Mouse (Mus musculus): Measurements from ENCODE around the gene Muc20.

Muc20 gene

GRCm38 (mm10) chr16:32797426-32797689, at the start of gene Muc20:
Gene Muc20 (minus strand): TSS chr16:32797435.
- no peak for DNase-seq (ENCODE audit: low spot score in 2 of 2)

- DNase-seq (ENCODE audit: low spot score in 2 of 2), result peak in 1 of 2 experiments; percentile 27
These were observed 34.3 kb upstream of the Muc20 start for GRCm38 (mm10) chr16:32831501-32831900.

GRCm38 (mm10) chr16:32829104-32829503, 31.9 kb upstream of the Muc20 start:
- DNase-seq (ENCODE audit: low spot score in 2 of 2), result no peak

- DNase-seq (ENCODE audit: low spot score in 2 of 2), result no peak
These were observed 29.3 kb upstream of the Muc20 start for GRCm38 (mm10) chr16:32826521-32826920.

GRCm38 (mm10) chr16:32825380-32825779, 28.1 kb upstream of the Muc20 start:
- no peak for DNase-seq (ENCODE audit: low spot score in 2 of 2)

GRCm38 (mm10) chr16:32824061-32824460, 26.8 kb upstream of the Muc20 start:
- no peak for DNase-seq (ENCODE audit: low spot score in 2 of 2)

- DNase-seq (ENCODE audit: low spot score in 2 of 2), result no peak
These were observed 26.3 kb upstream of the Muc20 start for GRCm38 (mm10) chr16:32823487-32823886.

- no peak for DNase-seq (ENCODE audit: low spot score in 2 of 2)
These were observed 25.6 kb upstream of the Muc20 start for GRCm38 (mm10) chr16:32822881-32823280.

GRCm38 (mm10) chr16:32822450-32822827, 25.2 kb upstream of the Muc20 start:
- DNase-seq (ENCODE audit: low spot score in 2 of 2), result no peak

- DNase-seq (ENCODE audit: low spot score in 2 of 2), result no peak
These were observed 24.7 kb upstream of the Muc20 start for GRCm38 (mm10) chr16:32821772-32822449.

GRCm38 (mm10) chr16:32818441-32818840, 21.2 kb upstream of the Muc20 start:
- no peak for DNase-seq (ENCODE audit: low spot score in 2 of 2)

GRCm38 (mm10) chr16:32818036-32818435, 20.8 kb upstream of the Muc20 start:
- DNase-seq (ENCODE audit: low spot score in 2 of 2), result no peak

- no peak for DNase-seq (ENCODE audit: low spot score in 2 of 2)
These were observed 17.9 kb upstream of the Muc20 start for GRCm38 (mm10) chr16:32815160-32815605.

- no peak for DNase-seq (ENCODE audit: low spot score in 2 of 2)
These were observed 17.3 kb upstream of the Muc20 start for GRCm38 (mm10) chr16:32814539-32814938.

GRCm38 (mm10) chr16:32813771-32814170, 16.5 kb upstream of the Muc20 start:
- no peak for DNase-seq (ENCODE audit: low spot score in 2 of 2)

- no peak for DNase-seq (ENCODE audit: low spot score in 2 of 2)
These were observed 16.1 kb upstream of the Muc20 start for GRCm38 (mm10) chr16:32813362-32813761.

- DNase-seq (ENCODE audit: low spot score in 2 of 2), result peak; percentile 30 to 84
These were observed 15.7 kb upstream of the Muc20 start for GRCm38 (mm10) chr16:32812888-32813361.

GRCm38 (mm10) chr16:32810321-32810720, 13.1 kb upstream of the Muc20 start, which contains the start of gene Smbd1:
Gene Smbd1 (minus strand): TSS chr16:32810477.
- DNase-seq (ENCODE audit: low spot score in 2 of 2), result no peak

- DNase-seq (ENCODE audit: low spot score in 2 of 2), result no peak
These were observed 10.4 kb upstream of the Muc20 start for GRCm38 (mm10) chr16:32807408-32808185.

- no peak for DNase-seq (ENCODE audit: low spot score in 2 of 2)
These were observed 7.9 kb upstream of the Muc20 start for GRCm38 (mm10) chr16:32805151-32805550.

- DNase-seq (ENCODE audit: low spot score in 2 of 2), result no peak
These were observed 6.7 kb upstream of the Muc20 start for GRCm38 (mm10) chr16:32803901-32804300.

GRCm38 (mm10) chr16:32803252-32803853, 6.1 kb upstream of the Muc20 start:
- peak in 1 of 2 experiments; percentile 34 for DNase-seq (ENCODE audit: low spot score in 2 of 2)
